Mouse (Mus musculus): Measurements from ENCODE around the gene Krt33a. TPM values are rescaled to one million over a fixed set of nuclear protein-coding genes. Genes with fewer than 3 reads are reported as not detected.
A peak's percentile ranks its signal among the peaks of the same experiment; 100 is the strongest.

Krt33a gene
- polyA plus RNA-seq, 1 experiment, result 0.06 TPM

GRCm38 (mm10) chr11:100019466-100019865, 3.5 kb upstream of the Krt33a start:
- TF ChIP-seq POLR2A (IDR thresholded peaks at IDR 0.05; ENCODE audit: extremely low read depth, insufficient read depth, low read length), result no peak
- TF ChIP-seq CTCF (IDR thresholded peaks at IDR 0.05; ENCODE audit: extremely low read depth, insufficient read depth, low read length), result no peak
- H3K4me3 ChIP-seq (ENCODE audit: insufficient read depth, low read length), result no peak overlapping the region
- no peak overlapping the region for H3K27ac ChIP-seq (ENCODE audit: insufficient read depth, low read length)
- no peaks in the 10 kb centered on the region; the same call in 1 of the 2 replicates for H3K4me1 ChIP-seq (ENCODE audit: control insufficient read depth, insufficient read depth, low read length)

GRCm38 (mm10) chr11:100013691-100014171, 2.3 kb downstream of the Krt33a start:
- no peaks in the 10 kb centered on the region for H3K4me1 ChIP-seq (ENCODE audit: control insufficient read depth, insufficient read depth, low read length)
- H3K4me3 ChIP-seq (ENCODE audit: insufficient read depth, low read length), result no peak overlapping the region
- TF ChIP-seq POLR2A (IDR thresholded peaks at IDR 0.05; ENCODE audit: extremely low read depth, insufficient read depth, low read length) (no peak), CTCF (IDR thresholded peaks at IDR 0.05; ENCODE audit: extremely low read depth, insufficient read depth, low read length) (no peak)
- no peak overlapping the region for H3K27ac ChIP-seq (ENCODE audit: insufficient read depth, low read length)

GRCm38 (mm10) chr11:100010682-100011081, 5.3 kb downstream of the Krt33a start:
- H3K27ac ChIP-seq (ENCODE audit: insufficient read depth, low read length), result no peak overlapping the region
- TF ChIP-seq POLR2A (IDR thresholded peaks at IDR 0.05; ENCODE audit: extremely low read depth, insufficient read depth, low read length) (no peak), CTCF (IDR thresholded peaks at IDR 0.05; ENCODE audit: extremely low read depth, insufficient read depth, low read length) (no peak)
- H3K4me3 ChIP-seq (ENCODE audit: insufficient read depth, low read length), result no peak overlapping the region
- H3K4me1 ChIP-seq (ENCODE audit: control insufficient read depth, insufficient read depth, low read length), result no peaks in the 10 kb centered on the region

GRCm38 (mm10) chr11:100008336-100008735, 7.7 kb downstream of the Krt33a start:
- TF ChIP-seq POLR2A (IDR thresholded peaks at IDR 0.05; ENCODE audit: extremely low read depth, insufficient read depth, low read length) (no peak), CTCF (IDR thresholded peaks at IDR 0.05; ENCODE audit: extremely low read depth, insufficient read depth, low read length) (no peak)
- Histone ChIP-seq H3K4me1 (ENCODE audit: control insufficient read depth, insufficient read depth, low read length) (no peaks in the 10 kb centered on the region), H3K4me3 (ENCODE audit: insufficient read depth, low read length) (no peak overlapping the region), H3K27ac (ENCODE audit: insufficient read depth, low read length) (no peak overlapping the region)

- Histone ChIP-seq H3K4me1 (ENCODE audit: control insufficient read depth, insufficient read depth, low read length) (no peaks in the 10 kb centered on the region), H3K4me3 (ENCODE audit: insufficient read depth, low read length) (no peak overlapping the region), H3K27ac (ENCODE audit: insufficient read depth, low read length) (no peak overlapping the region)
- TF ChIP-seq POLR2A (IDR thresholded peaks at IDR 0.05; ENCODE audit: extremely low read depth, insufficient read depth, low read length) (no peak), CTCF (IDR thresholded peaks at IDR 0.05; ENCODE audit: extremely low read depth, insufficient read depth, low read length) (no peak)
Measured at GRCm38 (mm10) chr11:100006624-100007023, 9.4 kb downstream of the Krt33a start.

- Histone ChIP-seq H3K4me1 (ENCODE audit: control insufficient read depth, insufficient read depth, low read length) (no peaks in the 10 kb centered on the region), H3K4me3 (ENCODE audit: insufficient read depth, low read length) (no peak overlapping the region), H3K27ac (ENCODE audit: insufficient read depth, low read length) (no peak overlapping the region)
- TF ChIP-seq CTCF (IDR thresholded peaks at IDR 0.05; ENCODE audit: extremely low read depth, insufficient read depth, low read length) (no peak), POLR2A (IDR thresholded peaks at IDR 0.05; ENCODE audit: extremely low read depth, insufficient read depth, low read length) (no peak)
Measured at GRCm38 (mm10) chr11:100005905-100006304, 10.1 kb downstream of the Krt33a start.

- Histone ChIP-seq H3K27ac (ENCODE audit: insufficient read depth, low read length) (no peak overlapping the region), H3K4me1 (ENCODE audit: control insufficient read depth, insufficient read depth, low read length) (no peaks in the 10 kb centered on the region), H3K4me3 (ENCODE audit: insufficient read depth, low read length) (no peak overlapping the region)
- TF ChIP-seq POLR2A (IDR thresholded peaks at IDR 0.05; ENCODE audit: extremely low read depth, insufficient read depth, low read length), result no peak
- peak; percentile 71 for TF ChIP-seq CTCF (IDR thresholded peaks at IDR 0.05; ENCODE audit: extremely low read depth, insufficient read depth, low read length)
Measured at GRCm38 (mm10) chr11:100004846-100005245, 11.2 kb downstream of the Krt33a start.

GRCm38 (mm10) chr11:99999091-99999490, 16.9 kb downstream of the Krt33a start:
- Histone ChIP-seq H3K27ac (ENCODE audit: insufficient read depth, low read length) (no peak overlapping the region), H3K4me3 (ENCODE audit: insufficient read depth, low read length) (no peak overlapping the region), H3K4me1 (ENCODE audit: control insufficient read depth, insufficient read depth, low read length) (no peaks in the 10 kb centered on the region)
- TF ChIP-seq CTCF (IDR thresholded peaks at IDR 0.05; ENCODE audit: extremely low read depth, insufficient read depth, low read length) (no peak), POLR2A (IDR thresholded peaks at IDR 0.05; ENCODE audit: extremely low read depth, insufficient read depth, low read length) (no peak)

- TF ChIP-seq CTCF (IDR thresholded peaks at IDR 0.05; ENCODE audit: extremely low read depth, insufficient read depth, low read length) (no peak), POLR2A (IDR thresholded peaks at IDR 0.05; ENCODE audit: extremely low read depth, insufficient read depth, low read length) (no peak)
- Histone ChIP-seq H3K4me1 (ENCODE audit: control insufficient read depth, insufficient read depth, low read length) (0 out of 2 replicates have a peak, but pooled peaks cover 2% of the 10 kb centered on the region), H3K4me3 (ENCODE audit: insufficient read depth, low read length) (no peak overlapping the region), H3K27ac (ENCODE audit: insufficient read depth, low read length) (no peak overlapping the region)
Measured at GRCm38 (mm10) chr11:99994384-99994661, 21.7 kb downstream of the Krt33a start.

GRCm38 (mm10) chr11:99993620-99994383, 22.2 kb downstream of the Krt33a start, which contains the start of gene Krtap17-1:
Krtap17-1 (minus strand) TSS chr11:99993994.
- Histone ChIP-seq H3K4me1 (ENCODE audit: control insufficient read depth, insufficient read depth, low read length) (0 out of 2 replicates have a peak, but pooled peaks cover 2% of the 10 kb centered on the region), H3K4me3 (ENCODE audit: insufficient read depth, low read length) (no peak within 1 kb of the TSS), H3K27ac (ENCODE audit: insufficient read depth, low read length) (no peak within 1 kb of the TSS)
- no peak for TF ChIP-seq POLR2A (IDR thresholded peaks at IDR 0.05; ENCODE audit: extremely low read depth, insufficient read depth, low read length)
- no peak for TF ChIP-seq CTCF (IDR thresholded peaks at IDR 0.05; ENCODE audit: extremely low read depth, insufficient read depth, low read length)

All from cortical plate, adult 2 months (tissue).